Mouse (Mus musculus) hematopoietic stem cell, adult 5-6 weeks (primary cell): ENCODE data around the gene Cfap298. TPM values are rescaled to one million over a fixed set of nuclear protein-coding genes. Genes with fewer than 3 reads are reported as not detected.
A peak's percentile ranks its signal among the peaks of the same experiment; 100 is the strongest.

Experiments
- ATAC-seq, 2 experiments: fragments of 125-278 bp in 1 of 2; replicated peaks in 1 of 2; 2 replicates each; pipeline ENCODE4 v1.8.0; 2016 to 2017; ENCODE audit warnings: inconsistent platforms in 2 of 2, mild to moderate bottlenecking in 2 of 2, moderate number of reproducible peaks in 2 of 2, low read depth in 1 of 2, moderate TSS enrichment in 1 of 2; ENCODE audit not compliant: low FRiP score in 2 of 2, poor library complexity in 2 of 2, severe bottlenecking in 2 of 2, insufficient read depth in 1 of 2, low TSS enrichment in 1 of 2
- total RNA-seq: library from RNA; stranded (forward); fragments of 172-1452, 232-1000 nt; gene quantifications from 2 replicates; pipeline ENCODE4 v1.2.3, GENCODE M21; 2017

The Cfap298 gene
- total RNA-seq, 1 experiment from 2014 or later: 80.8 TPM

- ATAC-seq: peak in 1 of 2 experiments; percentile 22; a peak in 2 of 4 replicates
Measured at GRCm38 (mm10) chr16:90885351-90885750, 49.6 kb downstream of the Cfap298 start.

GRCm38 (mm10) chr16:90882501-90882977 lies 52.4 kb downstream of the Cfap298 start:
- ATAC-seq: no peak

- ATAC-seq: no peak
Measured at GRCm38 (mm10) chr16:90878135-90878860, 56.6 kb downstream of the Cfap298 start.

Other genes starting within 250 kb of the Cfap298 start
- gene Mis18a, start 207.7 kb downstream of the Cfap298 start, total RNA-seq: 34.3 and 45.1 TPM in 2 replicates
- gene Mrap, start 196.9 kb downstream of the Cfap298 start, total RNA-seq: not detected in 2 replicates
- gene Urb1, start 124.7 kb downstream of the Cfap298 start, total RNA-seq: 9.8 and 11.1 TPM in 2 replicates
- gene Eva1c, start 108.4 kb downstream of the Cfap298 start, total RNA-seq: not detected in 2 replicates
- gene Synj1, start 76.2 kb upstream of the Cfap298 start, total RNA-seq: 29.6 and 37.5 TPM in 2 replicates
- 136 and 140 TPM in 2 replicates for gene Paxbp1, start 109.4 kb upstream of the Cfap298 start, total RNA-seq
- gene 4932438H23Rik, start 160.0 kb upstream of the Cfap298 start, total RNA-seq: 1.7 and 2.2 TPM in 2 replicates